Mouse (Mus musculus): Measurements from ENCODE around the gene Xirp2. TPM values are rescaled to one million over a fixed set of nuclear protein-coding genes. Genes with fewer than 3 reads are reported as not detected.

Xirp2 gene
- polyA plus RNA-seq, 1 experiment = not detected

DNA sequence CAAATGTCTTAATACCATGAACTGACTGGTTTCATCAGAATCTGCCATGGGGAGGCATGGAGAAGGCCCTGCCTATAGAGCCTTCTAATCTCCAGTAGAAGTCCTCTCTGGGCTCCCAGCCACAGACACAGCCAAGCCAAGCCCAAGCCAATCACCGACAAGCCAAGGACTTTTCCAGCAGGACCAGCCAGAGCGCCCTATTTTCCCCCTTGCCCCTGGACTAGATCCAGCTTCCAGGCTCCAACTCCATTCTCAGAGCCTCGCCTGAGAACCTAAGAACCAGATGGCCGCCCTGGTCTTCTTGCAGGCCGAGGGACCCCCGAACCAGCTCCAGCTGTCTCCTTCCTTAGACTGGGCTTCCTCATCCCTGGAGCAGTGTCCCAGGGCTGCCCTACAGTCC lies 93.6 kb downstream of the Xirp2 start:
- Histone ChIP-seq H3K4me1 (ENCODE audit: control insufficient read depth, insufficient read depth, low read length) (no peaks in the 10 kb centered on the region), H3K27ac (ENCODE audit: insufficient read depth, low read depth, low read length) (no peak overlapping the region), H3K4me3 (ENCODE audit: insufficient read depth, low read depth, low read length) (no peak overlapping the region)
- TF ChIP-seq CTCF (IDR thresholded peaks at IDR 0.05; ENCODE audit: insufficient read depth, low read depth, low read length) = no peak
- no peak for TF ChIP-seq POLR2A (IDR thresholded peaks at IDR 0.05; ENCODE audit: insufficient read depth, low read depth, low read length)
- WGBS = 68% methylated on average over 6 of the region's 6 CpGs

- Histone ChIP-seq H3K4me3 (ENCODE audit: insufficient read depth, low read depth, low read length) (no peak overlapping the region), H3K27ac (ENCODE audit: insufficient read depth, low read depth, low read length) (no peak overlapping the region), H3K4me1 (ENCODE audit: control insufficient read depth, insufficient read depth, low read length) (no peaks in the 10 kb centered on the region)
- WGBS = 50% methylated on average over 11 of the region's 11 CpGs
- no peak for TF ChIP-seq POLR2A (IDR thresholded peaks at IDR 0.05; ENCODE audit: insufficient read depth, low read depth, low read length)
- no peak for TF ChIP-seq CTCF (IDR thresholded peaks at IDR 0.05; ENCODE audit: insufficient read depth, low read depth, low read length)
Measured at GRCm38 (mm10) chr2:67541957-67542696, 96.3 kb downstream of the Xirp2 start.

GRCm38 (mm10) chr2:67544426-67544825 lies 98.6 kb downstream of the Xirp2 start:
- Histone ChIP-seq H3K27ac (ENCODE audit: insufficient read depth, low read depth, low read length) (no peak overlapping the region), H3K4me3 (ENCODE audit: insufficient read depth, low read depth, low read length) (no peak overlapping the region), H3K4me1 (ENCODE audit: control insufficient read depth, insufficient read depth, low read length) (no peaks in the 10 kb centered on the region)
- 84% methylated on average over 8 of the region's 8 CpGs for WGBS
- TF ChIP-seq CTCF (IDR thresholded peaks at IDR 0.05; ENCODE audit: insufficient read depth, low read depth, low read length) (no peak), POLR2A (IDR thresholded peaks at IDR 0.05; ENCODE audit: insufficient read depth, low read depth, low read length) (no peak)

- Histone ChIP-seq H3K27ac (ENCODE audit: insufficient read depth, low read depth, low read length) (peak overlapping the region; percentile 79), H3K4me1 (ENCODE audit: control insufficient read depth, insufficient read depth, low read length) (no peaks in the 10 kb centered on the region), H3K4me3 (ENCODE audit: insufficient read depth, low read depth, low read length) (peak overlapping the region; percentile 74)
- WGBS = 1% methylated on average over 23 of the region's 23 CpGs
- TF ChIP-seq POLR2A (IDR thresholded peaks at IDR 0.05; ENCODE audit: insufficient read depth, low read depth, low read length) (no peak), CTCF (IDR thresholded peaks at IDR 0.05; ENCODE audit: insufficient read depth, low read depth, low read length) (0 out of 2 replicates have a peak, but pooled peaks have one; percentile 17)
Measured at GRCm38 (mm10) chr2:67564851-67565479, 119.2 kb downstream of the Xirp2 start.

GRCm38 (mm10) chr2:67565480-67566331 lies 119.9 kb downstream of the Xirp2 start, which contains the start of gene B3galt1:
Gene B3galt1, plus strand, starts transcription at chr2:67565871.
- Histone ChIP-seq H3K4me1 (ENCODE audit: control insufficient read depth, insufficient read depth, low read length) (no peaks in the 10 kb centered on the region), H3K27ac (ENCODE audit: insufficient read depth, low read depth, low read length) (peak within 1 kb of the TSS; percentile 79), H3K4me3 (ENCODE audit: insufficient read depth, low read depth, low read length) (peak within 1 kb of the TSS; percentile 74)
- under 1% methylated on average over 83 of the region's 83 CpGs for WGBS
- peak; percentile 86 for TF ChIP-seq POLR2A (IDR thresholded peaks at IDR 0.05; ENCODE audit: insufficient read depth, low read depth, low read length)
- no peak for TF ChIP-seq CTCF (IDR thresholded peaks at IDR 0.05; ENCODE audit: insufficient read depth, low read depth, low read length)

- Histone ChIP-seq H3K27ac (ENCODE audit: insufficient read depth, low read depth, low read length) (peak overlapping the region; percentile 69; the same call in 1 of the 2 replicates), H3K4me3 (ENCODE audit: insufficient read depth, low read depth, low read length) (peak overlapping the region; percentile 74), H3K4me1 (ENCODE audit: control insufficient read depth, insufficient read depth, low read length) (no peaks in the 10 kb centered on the region)
- TF ChIP-seq POLR2A (IDR thresholded peaks at IDR 0.05; ENCODE audit: insufficient read depth, low read depth, low read length) (no peak), CTCF (IDR thresholded peaks at IDR 0.05; ENCODE audit: insufficient read depth, low read depth, low read length) (no peak)
- WGBS = 2% methylated on average over 12 of the region's 12 CpGs
Measured at GRCm38 (mm10) chr2:67566566-67566965, 120.8 kb downstream of the Xirp2 start.

DNA sequence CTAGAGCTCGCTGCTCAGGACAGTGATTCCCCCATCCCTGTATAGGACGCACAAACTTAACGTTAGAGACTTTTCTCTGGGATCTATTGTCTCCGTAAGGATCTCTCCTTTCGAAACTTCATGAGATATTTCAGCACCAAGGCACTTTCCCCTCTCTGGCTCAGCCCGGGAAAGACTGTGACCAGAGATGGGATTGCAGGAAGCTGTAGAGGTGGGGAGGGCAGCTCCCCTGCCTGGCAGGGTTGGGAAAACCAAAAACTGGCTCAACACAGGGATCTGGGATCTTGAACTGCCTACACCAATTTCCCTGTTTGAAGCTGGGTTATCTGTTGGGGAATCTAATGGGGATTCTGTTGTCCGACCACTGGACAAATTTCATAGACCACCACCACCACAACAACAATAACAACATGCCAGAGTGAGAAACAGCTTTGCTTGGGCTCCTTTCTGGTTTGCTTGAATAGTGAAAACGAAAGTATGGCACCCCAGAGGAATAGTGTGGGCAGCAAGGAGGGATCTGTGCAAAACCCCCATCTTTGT lies 121.4 kb downstream of the Xirp2 start:
- Histone ChIP-seq H3K27ac (ENCODE audit: insufficient read depth, low read depth, low read length) (no peak overlapping the region), H3K4me1 (ENCODE audit: control insufficient read depth, insufficient read depth, low read length) (no peaks in the 10 kb centered on the region), H3K4me3 (ENCODE audit: insufficient read depth, low read depth, low read length) (peak overlapping the region; percentile 53)
- TF ChIP-seq POLR2A (IDR thresholded peaks at IDR 0.05; ENCODE audit: insufficient read depth, low read depth, low read length) = no peak
- no peak for TF ChIP-seq CTCF (IDR thresholded peaks at IDR 0.05; ENCODE audit: insufficient read depth, low read depth, low read length)
- 8% methylated on average over 8 of the region's 8 CpGs for WGBS

Other genes with a start within 250 kb of the Xirp2 start
- not detected in 2 replicates for gene Gm21830, start 32.3 kb upstream of the Xirp2 start, polyA plus RNA-seq (2012; ENCODE audit: insufficient read depth, insufficient read length, low replicate concordance, missing spikeins)
- gene Gm26727, start 12.8 kb upstream of the Xirp2 start, polyA plus RNA-seq (2012; ENCODE audit: insufficient read depth, insufficient read length, low replicate concordance, missing spikeins) = not detected in 2 replicates
- not detected in 2 replicates for gene B3galt1, start 119.9 kb downstream of the Xirp2 start, polyA plus RNA-seq (2012; ENCODE audit: insufficient read depth, insufficient read length, low replicate concordance, missing spikeins)

Data from olfactory bulb, adult 2 months (tissue).